Mouse (Mus musculus): ENCODE data around the gene Rinl. TPM values are rescaled to one million over a fixed set of nuclear protein-coding genes. Genes with fewer than 3 reads are reported as not detected.

Gene Rinl
- polyA plus RNA-seq, 1 experiment from 2014 or later: 6.2 TPM

DNA sequence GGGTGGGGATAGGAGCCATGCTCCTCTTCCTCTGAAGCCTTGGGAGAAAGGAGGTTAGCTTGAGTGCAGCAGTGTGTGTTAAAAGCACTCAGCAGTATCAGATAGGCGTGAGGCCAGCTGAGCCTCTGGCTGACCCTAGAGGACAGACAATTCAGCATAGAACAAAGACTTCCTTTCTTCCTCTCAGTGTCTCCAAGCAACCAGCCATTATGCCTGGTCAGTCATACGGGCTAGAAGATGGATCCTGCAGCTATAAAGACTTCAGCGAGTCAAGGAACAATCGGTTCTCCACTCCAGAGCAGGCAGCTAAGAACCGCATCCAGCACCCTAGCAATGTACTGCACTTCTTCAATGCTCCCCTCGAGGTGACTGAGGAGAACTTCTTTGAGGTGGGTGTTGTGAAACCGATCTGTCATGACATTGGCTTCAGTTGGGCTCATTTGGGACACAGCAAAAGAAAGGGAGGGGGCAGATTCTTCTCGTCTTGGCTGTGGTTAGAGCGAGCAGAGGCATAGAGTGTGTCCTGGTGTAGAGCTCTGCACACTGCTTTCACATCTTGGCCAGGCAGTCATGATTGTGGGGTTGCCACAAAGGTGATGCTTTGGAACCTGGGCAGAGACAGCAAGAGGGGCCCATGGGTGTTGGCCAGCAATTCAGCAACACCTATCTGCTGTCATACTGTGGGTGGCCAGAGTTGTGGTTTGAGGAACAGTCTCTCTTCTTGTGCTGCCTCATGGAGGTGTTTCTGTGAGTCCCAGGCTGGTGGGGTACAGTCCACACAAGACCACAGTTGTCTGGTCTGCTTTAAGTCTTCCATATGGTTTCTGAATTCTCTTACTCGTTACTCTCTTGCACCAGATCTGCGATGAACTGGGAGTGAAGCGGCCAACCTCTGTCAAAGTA, 31.8 kb downstream of the Rinl start:
- peaks cover 60% of the 10 kb centered on the region for H3K36me3 ChIP-seq
- H3K27me3 ChIP-seq (replicated peaks): no peaks in the 10 kb centered on the region
- no peak for ATAC-seq (ENCODE audit: insufficient read depth, low FRiP score, low read depth)
- peaks cover 32% of the 10 kb centered on the region; the same call in 1 of the 2 replicates for H3K4me1 ChIP-seq
- H3K4me3 ChIP-seq (replicated peaks): no peak overlapping the region
- 76% methylated on average over 12 of the region's 12 CpGs for WGBS
- H3K27ac ChIP-seq: peak overlapping the region; percentile 35; the same call in 1 of the 2 replicates
- no peaks in the 10 kb centered on the region for H3K9me3 ChIP-seq
- H3K9ac ChIP-seq: no peak overlapping the region
- H3K4me2 ChIP-seq: no peak overlapping the region

DNA sequence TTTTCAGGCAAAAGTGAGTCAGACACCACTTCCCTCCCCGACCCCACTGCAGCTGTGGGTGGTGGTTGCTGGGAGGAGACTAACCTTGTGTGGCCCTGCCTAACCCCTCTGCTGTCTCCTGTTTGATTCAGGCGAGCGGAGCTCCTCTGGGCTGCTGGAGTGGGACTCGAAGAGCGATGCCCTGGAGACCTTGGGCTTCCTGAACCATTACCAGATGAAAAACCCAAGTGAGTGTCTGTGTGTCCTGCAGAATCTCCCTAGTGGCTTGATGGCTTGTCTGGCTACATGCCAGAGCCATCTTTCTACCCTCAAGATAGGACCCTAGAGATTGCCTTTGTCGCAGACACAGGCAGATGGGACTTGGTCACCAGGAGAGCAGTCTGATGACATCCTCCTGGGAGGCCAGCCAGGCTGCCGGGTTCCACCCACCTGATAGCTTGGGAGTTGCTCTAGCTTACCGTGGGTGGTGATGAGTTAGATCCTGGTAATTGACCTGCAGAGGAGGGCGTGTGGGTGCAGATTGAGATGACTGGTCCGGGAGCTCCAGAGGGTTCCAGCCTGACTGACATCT, 32.6 kb downstream of the Rinl start:
- Histone ChIP-seq H3K36me3 (peaks cover 53% of the 10 kb centered on the region), H3K4me2 (no peak overlapping the region), H3K9ac (no peak overlapping the region), H3K27me3 (replicated peaks) (no peaks in the 10 kb centered on the region), H3K9me3 (no peaks in the 10 kb centered on the region), H3K4me1 (peaks cover 32% of the 10 kb centered on the region; the same call in 1 of the 2 replicates), H3K4me3 (replicated peaks) (no peak overlapping the region), H3K27ac (no peak overlapping the region)
- ATAC-seq (ENCODE audit: insufficient read depth, low FRiP score, low read depth): no peak
- WGBS: 65% methylated on average over 10 of the region's 10 CpGs

DNA sequence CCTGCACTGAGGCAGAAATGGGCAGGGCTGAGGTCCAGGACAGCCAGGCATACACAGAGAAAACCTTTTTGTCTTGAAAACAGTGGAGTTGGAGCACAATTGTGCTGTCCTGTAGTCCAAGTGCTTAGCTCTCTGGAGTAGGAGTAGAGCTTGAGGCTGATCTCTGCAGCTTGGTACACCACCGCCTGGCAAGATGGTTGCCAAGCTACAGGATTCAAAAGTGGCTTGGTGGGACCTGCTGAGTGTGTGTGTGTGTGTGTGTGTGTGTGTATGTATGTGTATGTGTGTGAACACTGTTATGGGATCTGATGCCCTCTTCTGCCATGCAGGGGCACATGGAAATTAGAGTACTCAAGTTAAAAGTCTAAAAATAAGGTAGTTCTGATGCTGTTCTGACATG, 33.8 kb downstream of the Rinl start:
- no peak for ATAC-seq (ENCODE audit: insufficient read depth, low FRiP score, low read depth)
- Histone ChIP-seq H3K27me3 (replicated peaks) (no peaks in the 10 kb centered on the region), H3K9ac (no peak overlapping the region), H3K4me2 (no peak overlapping the region), H3K27ac (0 out of 2 replicates have a peak overlapping the region, but pooled peaks have one; percentile 23), H3K36me3 (peaks cover 40% of the 10 kb centered on the region), H3K4me1 (peaks cover 30% of the 10 kb centered on the region; the same call in 1 of the 2 replicates), H3K9me3 (no peaks in the 10 kb centered on the region), H3K4me3 (replicated peaks) (no peak overlapping the region)
- WGBS: 70% methylated on average over 1 of the region's 1 CpGs

DNA sequence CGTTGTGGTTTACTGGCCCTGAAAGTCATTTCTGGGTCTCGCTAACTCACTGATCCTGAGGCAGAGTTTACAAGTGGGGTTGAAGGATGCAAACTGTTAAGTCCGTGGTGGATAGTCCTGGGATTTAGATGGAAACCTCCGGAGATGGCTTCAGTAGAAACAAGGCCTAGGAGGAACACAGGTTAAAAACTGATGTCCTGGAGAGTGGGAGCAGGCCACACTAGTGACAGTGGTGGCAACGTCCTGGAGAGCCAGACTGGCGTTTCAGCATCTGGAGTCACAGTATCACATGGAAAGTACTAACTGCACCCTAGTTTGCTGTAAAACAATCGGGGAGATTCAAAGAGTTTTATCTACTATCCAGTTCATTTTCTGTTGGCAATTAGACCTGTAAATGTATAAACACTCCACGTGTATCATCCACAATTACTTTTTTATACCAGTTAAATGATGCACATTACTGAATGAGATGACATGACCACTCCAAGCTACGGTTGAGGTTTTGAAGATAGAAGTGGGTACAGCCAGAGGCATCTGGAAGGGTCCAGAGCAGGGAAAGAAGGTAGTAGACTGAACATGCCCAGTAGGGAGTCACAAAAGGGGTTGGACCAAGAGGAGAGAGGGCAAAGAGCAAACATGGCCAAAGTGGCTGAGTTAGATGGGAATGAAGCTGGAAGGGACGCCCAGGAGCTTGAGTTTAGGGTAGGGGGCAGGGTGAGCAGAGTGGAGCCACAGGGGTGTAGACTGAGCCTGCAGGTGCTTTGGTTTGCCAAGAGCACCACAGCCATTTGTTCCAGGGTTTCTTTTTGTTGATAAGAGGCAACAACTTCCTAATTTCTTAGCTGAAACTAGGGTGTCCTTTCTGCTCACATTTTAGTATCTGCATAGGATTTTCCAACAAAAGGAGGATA, 34.5 kb downstream of the Rinl start:
- H3K4me1 ChIP-seq: peaks cover 32% of the 10 kb centered on the region; the same call in 1 of the 2 replicates
- WGBS: 50% methylated on average over 10 of the region's 10 CpGs
- no peaks in the 10 kb centered on the region for H3K27me3 ChIP-seq (replicated peaks)
- H3K27ac ChIP-seq: peak overlapping the region; percentile 23; the same call in 1 of the 2 replicates
- no peak overlapping the region for H3K9ac ChIP-seq
- no peak for ATAC-seq (ENCODE audit: insufficient read depth, low FRiP score, low read depth)
- no peak overlapping the region for H3K4me3 ChIP-seq (replicated peaks)
- H3K9me3 ChIP-seq: no peaks in the 10 kb centered on the region
- peaks cover 34% of the 10 kb centered on the region for H3K36me3 ChIP-seq
- H3K4me2 ChIP-seq: no peak overlapping the region

DNA sequence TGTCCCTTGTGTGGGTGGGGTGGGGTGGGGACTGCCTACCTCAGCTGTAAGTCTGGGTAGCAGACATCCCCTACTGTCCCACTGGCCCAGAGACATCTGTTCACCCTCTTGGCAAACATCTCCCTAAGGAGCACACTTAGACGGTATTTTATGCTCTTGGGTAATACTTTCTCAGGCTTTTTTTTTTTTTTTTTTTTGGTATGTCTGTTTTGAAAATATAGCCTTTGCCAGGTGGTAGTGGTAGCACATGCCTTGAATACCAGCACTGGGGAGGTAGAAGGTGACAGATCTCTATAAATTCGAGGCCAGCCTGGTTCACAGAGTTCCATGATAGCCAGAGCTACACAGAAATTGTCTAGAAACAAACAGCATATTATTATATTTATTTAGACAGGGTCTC, 35.2 kb downstream of the Rinl start:
- Histone ChIP-seq H3K9me3 (no peaks in the 10 kb centered on the region), H3K4me1 (peaks cover 30% of the 10 kb centered on the region; the same call in 1 of the 2 replicates), H3K9ac (no peak overlapping the region), H3K27me3 (replicated peaks) (no peaks in the 10 kb centered on the region), H3K4me2 (no peak overlapping the region), H3K4me3 (replicated peaks) (no peak overlapping the region), H3K27ac (peak overlapping the region; percentile 91; the same call in 1 of the 2 replicates), H3K36me3 (peaks cover 27% of the 10 kb centered on the region)
- ATAC-seq (ENCODE audit: insufficient read depth, low FRiP score, low read depth): no peak
- 32% methylated on average over 2 of the region's 2 CpGs for WGBS

DNA sequence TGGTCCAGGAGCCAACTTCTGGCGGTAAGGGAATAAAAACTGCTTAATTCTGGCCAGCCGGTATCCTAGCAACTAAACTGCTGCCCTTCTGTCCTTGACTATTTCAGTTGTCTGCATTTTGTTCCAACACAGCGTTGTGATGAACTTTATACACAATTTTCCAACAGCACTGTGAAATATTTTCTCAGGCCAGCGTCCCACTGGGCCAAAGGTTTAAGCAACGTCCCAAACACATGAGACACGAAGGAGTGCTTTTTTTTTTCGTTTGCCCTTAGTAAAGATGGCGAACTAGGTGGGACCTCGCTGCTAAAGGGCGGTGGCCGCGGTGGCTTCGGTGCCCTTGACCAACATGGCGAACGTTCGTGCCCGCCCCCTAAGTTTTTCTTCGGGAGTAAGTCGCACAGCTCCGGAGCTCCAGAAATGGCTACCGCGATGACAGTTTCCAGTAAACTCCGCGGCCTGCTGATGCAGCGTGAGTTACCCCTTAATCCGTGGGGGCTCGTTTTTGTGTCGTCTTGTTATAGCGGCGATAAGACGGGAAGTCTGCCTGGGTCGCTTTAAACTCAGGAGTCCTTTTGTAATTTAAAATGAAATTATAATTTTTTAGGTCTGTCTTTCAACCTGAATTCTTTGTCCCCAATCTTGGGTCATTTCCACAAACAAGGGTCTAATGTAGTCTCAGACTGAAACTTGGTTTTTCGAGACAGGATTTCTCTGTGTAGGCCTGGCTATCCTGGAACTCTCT, 36.3 kb downstream of the Rinl start, which contains the start of gene Ech1:
Gene Ech1 (plus strand): TSS at position 277 of the 745 bp plus-strand sequence.
- Histone ChIP-seq H3K4me3 (replicated peaks) (peak within 1 kb of the TSS; percentile 49), H3K27ac (peak within 1 kb of the TSS; percentile 91), H3K9ac (peak within 1 kb of the TSS; percentile 52; the same call in 1 of the 2 replicates), H3K4me1 (peaks cover 24% of the 10 kb centered on the region; the same call in 1 of the 2 replicates), H3K9me3 (no peaks in the 10 kb centered on the region), H3K36me3 (peaks cover 27% of the 10 kb centered on the region), H3K27me3 (replicated peaks) (no peaks in the 10 kb centered on the region), H3K4me2 (peak within 1 kb of the TSS; percentile 48)
- WGBS: 2% methylated on average over 33 of the region's 33 CpGs
- peak; percentile 73; the same call in 1 of the 2 replicates for ATAC-seq (ENCODE audit: insufficient read depth, low FRiP score, low read depth)

DNA sequence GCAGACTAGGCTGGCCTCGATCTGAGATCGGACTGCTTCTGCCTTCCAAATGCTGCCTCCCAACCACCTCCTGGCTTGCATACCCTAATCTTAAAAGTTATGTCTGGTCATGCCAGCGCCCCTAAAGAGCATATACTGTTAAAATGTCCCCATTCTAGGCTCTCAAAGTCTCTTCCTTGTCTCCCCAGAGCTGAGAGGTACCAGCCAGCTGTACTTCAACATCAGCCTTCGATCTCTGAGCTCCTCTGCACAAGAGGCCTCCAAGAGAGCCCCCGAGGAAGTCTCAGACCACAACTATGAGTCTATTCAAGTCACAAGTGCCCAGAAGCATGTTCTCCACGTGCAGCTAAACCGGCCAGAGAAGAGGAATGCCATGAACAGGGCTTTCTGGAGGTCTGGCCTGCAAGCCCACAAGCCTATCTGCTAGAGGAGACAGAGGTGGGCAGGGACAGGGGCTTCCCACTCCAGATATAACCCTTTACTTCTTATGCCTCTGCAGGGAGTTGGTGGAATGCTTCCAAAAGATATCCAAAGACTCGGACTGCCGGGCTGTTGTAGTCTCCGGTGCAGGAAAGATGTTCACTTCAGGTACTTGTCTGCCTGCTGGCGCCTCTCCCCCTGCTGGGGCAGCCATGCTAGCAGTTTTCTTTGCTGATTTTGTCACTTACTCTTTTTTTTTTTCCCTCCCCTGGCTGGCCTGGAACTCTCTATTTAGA, 37.1 kb downstream of the Rinl start:
- no peaks in the 10 kb centered on the region for H3K9me3 ChIP-seq
- H3K36me3 ChIP-seq: peaks cover 22% of the 10 kb centered on the region
- H3K27ac ChIP-seq: peak overlapping the region; percentile 91
- peaks cover 17% of the 10 kb centered on the region; the same call in 1 of the 2 replicates for H3K4me1 ChIP-seq
- ATAC-seq (ENCODE audit: insufficient read depth, low FRiP score, low read depth): no peak
- no peaks in the 10 kb centered on the region for H3K27me3 ChIP-seq (replicated peaks)
- 48% methylated on average over 11 of the region's 11 CpGs for WGBS
- peak overlapping the region; percentile 52; the same call in 1 of the 2 replicates for H3K9ac ChIP-seq
- peak overlapping the region; percentile 48 for H3K4me2 ChIP-seq
- H3K4me3 ChIP-seq (replicated peaks): peak overlapping the region; percentile 49

DNA sequence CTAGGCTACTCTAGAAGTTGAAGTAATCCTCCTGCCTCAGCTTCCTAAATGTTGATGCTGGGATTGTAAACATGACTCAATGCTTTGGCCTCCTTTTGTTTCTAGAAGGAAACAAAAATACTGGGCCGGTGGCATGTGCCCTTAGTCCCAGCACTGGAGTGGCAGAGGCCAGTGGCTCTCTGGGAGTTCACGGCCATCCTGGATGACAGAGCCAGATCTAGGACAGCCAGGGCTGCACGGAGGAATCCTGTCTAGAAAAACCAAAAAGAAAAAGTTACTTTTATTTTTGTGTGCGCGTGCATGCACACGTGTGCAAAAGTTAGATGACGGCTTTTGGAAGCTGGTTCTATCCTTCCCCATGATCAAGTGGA, 37.6 kb downstream of the Rinl start:
- 92% methylated on average over 7 of the region's 7 CpGs for WGBS
- Histone ChIP-seq H3K27me3 (replicated peaks) (no peaks in the 10 kb centered on the region), H3K27ac (peak overlapping the region; percentile 91; the same call in 1 of the 2 replicates), H3K9me3 (no peaks in the 10 kb centered on the region), H3K4me2 (peak overlapping the region; percentile 48), H3K9ac (no peak overlapping the region), H3K36me3 (peaks cover 16% of the 10 kb centered on the region), H3K4me1 (peaks cover 14% of the 10 kb centered on the region; the same call in 1 of the 2 replicates), H3K4me3 (replicated peaks) (peak overlapping the region; percentile 49; the same call in 1 of the 2 replicates)
- no peak for ATAC-seq (ENCODE audit: insufficient read depth, low FRiP score, low read depth)

DNA sequence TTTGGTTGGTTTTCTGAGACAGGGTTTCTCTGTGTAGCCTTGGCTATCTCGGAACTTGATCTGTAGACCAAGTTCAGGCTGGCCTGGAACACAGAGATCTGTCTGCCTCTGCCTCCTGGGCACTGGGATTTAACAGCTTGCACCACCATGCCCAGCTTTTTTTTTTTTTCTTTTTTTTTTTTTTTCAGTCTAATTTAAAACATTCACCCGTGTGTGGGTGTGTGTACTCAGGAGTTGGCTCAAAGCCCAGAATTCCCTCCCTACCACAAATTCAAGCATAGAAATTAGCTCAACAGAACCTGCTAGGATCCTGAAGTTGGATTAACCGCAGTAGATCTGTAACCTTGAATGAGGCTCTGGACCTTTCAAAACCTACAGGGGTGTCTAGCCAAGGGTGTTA, 38.6 kb downstream of the Rinl start:
- Histone ChIP-seq H3K4me3 (replicated peaks) (no peak overlapping the region), H3K9ac (no peak overlapping the region), H3K27me3 (replicated peaks) (no peaks in the 10 kb centered on the region), H3K4me2 (no peak overlapping the region), H3K27ac (peak overlapping the region; percentile 44; the same call in 1 of the 2 replicates), H3K36me3 (peaks cover 17% of the 10 kb centered on the region), H3K4me1 (peaks cover 13% of the 10 kb centered on the region; the same call in 1 of the 2 replicates), H3K9me3 (no peaks in the 10 kb centered on the region)
- WGBS: 38% methylated on average over 3 of the region's 3 CpGs
- ATAC-seq (ENCODE audit: insufficient read depth, low FRiP score, low read depth): 0 out of 2 replicates have a peak, but pooled peaks have one; percentile 5

DNA sequence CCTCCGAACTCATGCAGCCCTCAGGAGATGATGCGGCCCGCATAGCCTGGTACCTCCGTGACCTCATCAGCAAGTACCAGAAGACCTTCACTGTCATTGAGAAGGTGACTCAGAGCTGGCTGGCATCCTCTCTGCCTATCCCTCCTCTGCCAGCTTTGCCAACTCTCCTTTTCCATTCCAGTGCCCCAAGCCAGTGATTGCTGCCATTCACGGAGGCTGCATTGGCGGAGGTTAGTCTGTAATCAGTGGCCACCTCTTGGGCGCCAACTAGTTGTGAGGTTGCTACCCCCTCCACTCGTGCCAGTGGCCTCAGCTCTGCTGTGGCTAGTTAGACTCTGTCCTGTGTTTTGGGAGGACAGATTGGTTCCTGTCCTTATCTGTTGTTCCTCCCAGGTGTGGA, 41.1 kb downstream of the Rinl start:
- Histone ChIP-seq H3K9me3 (no peaks in the 10 kb centered on the region), H3K36me3 (peaks cover 12% of the 10 kb centered on the region), H3K27ac (no peak overlapping the region), H3K4me1 (peaks cover 13% of the 10 kb centered on the region; the same call in 1 of the 2 replicates), H3K9ac (no peak overlapping the region), H3K4me3 (replicated peaks) (no peak overlapping the region), H3K27me3 (replicated peaks) (no peaks in the 10 kb centered on the region), H3K4me2 (no peak overlapping the region)
- no peak for ATAC-seq (ENCODE audit: insufficient read depth, low FRiP score, low read depth)
- 94% methylated on average over 8 of the region's 8 CpGs for WGBS

Measured in stomach, embryonic 15.5 days (tissue).